Mouse (Mus musculus): ENCODE measurements around the gene Zfp746. TPM values are rescaled to one million over a fixed set of nuclear protein-coding genes. Genes with fewer than 3 reads are reported as not detected.

The Zfp746 gene
- polyA plus RNA-seq, 1 experiment = 11.0 TPM

DNA sequence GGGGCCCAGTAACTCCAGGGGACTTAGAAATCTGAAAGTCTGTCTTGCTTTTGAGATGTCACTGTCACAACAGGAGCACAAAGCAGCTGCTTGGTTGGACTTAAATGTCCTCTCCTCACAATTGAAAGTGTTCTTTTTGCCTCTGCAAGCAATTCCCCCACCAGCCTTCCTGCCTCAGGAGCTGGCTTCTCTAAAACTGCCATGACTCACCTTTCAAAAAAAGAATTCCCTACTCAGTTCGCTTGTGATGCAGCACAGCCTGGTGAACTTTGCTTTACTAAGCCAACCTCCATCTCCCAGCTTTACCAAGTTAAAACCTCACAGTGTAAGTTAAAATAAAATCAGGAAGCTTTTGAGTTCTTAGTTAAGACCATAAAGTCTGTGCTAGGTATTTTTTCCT lies 64.7 kb downstream of the Zfp746 start:
- Histone ChIP-seq H3ac (ENCODE audit: control insufficient read depth, insufficient read length) (no peak overlapping the region), H3K4me3 (no peak overlapping the region), H3K36me3 (ENCODE audit: control insufficient read depth, insufficient read depth) (peaks cover 30% of the 10 kb centered on the region), H3K79me2 (ENCODE audit: control insufficient read depth, insufficient read depth) (no peaks in the 10 kb centered on the region), H3K27me3 (ENCODE audit: control insufficient read depth, insufficient read depth, insufficient read length) (no peaks in the 10 kb centered on the region), H3K4me2 (ENCODE audit: low read depth) (no peak overlapping the region)
- TF ChIP-seq POLR2AphosphoS2 (IDR thresholded peaks at IDR 0.05; ENCODE audit: insufficient read length, low read depth) = no peak
- TF ChIP-seq TCF12 (IDR thresholded peaks at IDR 0.05; ENCODE audit: insufficient read depth, poor library complexity, severe bottlenecking) = no peak
- TF ChIP-seq USF1 (IDR thresholded peaks at IDR 0.05; ENCODE audit: low read depth) = no peak
- no peak for TF ChIP-seq SRF (IDR thresholded peaks at IDR 0.05; ENCODE audit: control insufficient read depth, insufficient read length, low read depth)
- no peak for TF ChIP-seq E2F4 (IDR thresholded peaks at IDR 0.05; ENCODE audit: insufficient read depth)
- TF ChIP-seq MAX (IDR thresholded peaks at IDR 0.05; ENCODE audit: low read depth) = no peak
- TF ChIP-seq CEBPB (IDR thresholded peaks at IDR 0.05; ENCODE audit: insufficient read depth, poor library complexity, severe bottlenecking) = no peak

DNA sequence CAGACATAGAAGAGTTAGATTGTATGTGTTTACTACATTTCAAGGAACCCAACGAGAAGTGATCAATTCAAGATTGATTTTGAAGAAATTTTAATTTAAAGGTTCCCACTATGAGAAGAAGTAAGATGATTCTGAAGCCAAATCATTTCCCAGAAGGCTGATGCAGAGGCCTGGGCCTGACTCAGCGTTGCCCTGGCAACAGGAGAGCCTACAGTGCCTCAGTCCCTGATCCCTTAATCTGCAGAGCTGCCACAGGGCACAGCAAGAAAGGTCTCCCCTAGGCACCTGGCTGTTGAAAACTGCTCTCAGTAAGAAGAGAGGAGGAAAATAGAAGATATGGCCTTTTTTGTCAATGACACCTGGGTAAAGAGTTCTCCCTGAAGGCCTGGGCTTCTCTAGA lies 66.4 kb downstream of the Zfp746 start:
- Histone ChIP-seq H3K36me3 (ENCODE audit: control insufficient read depth, insufficient read depth) (peaks cover 14% of the 10 kb centered on the region), H3ac (ENCODE audit: control insufficient read depth, insufficient read length) (no peak overlapping the region), H3K27me3 (ENCODE audit: control insufficient read depth, insufficient read depth, insufficient read length) (no peaks in the 10 kb centered on the region), H3K4me3 (no peak overlapping the region), H3K4me2 (ENCODE audit: low read depth) (no peak overlapping the region), H3K79me2 (ENCODE audit: control insufficient read depth, insufficient read depth) (no peaks in the 10 kb centered on the region)
- TF ChIP-seq POLR2A (IDR thresholded peaks at IDR 0.05; ENCODE audit: insufficient read length, low read depth) = no peak

DNA sequence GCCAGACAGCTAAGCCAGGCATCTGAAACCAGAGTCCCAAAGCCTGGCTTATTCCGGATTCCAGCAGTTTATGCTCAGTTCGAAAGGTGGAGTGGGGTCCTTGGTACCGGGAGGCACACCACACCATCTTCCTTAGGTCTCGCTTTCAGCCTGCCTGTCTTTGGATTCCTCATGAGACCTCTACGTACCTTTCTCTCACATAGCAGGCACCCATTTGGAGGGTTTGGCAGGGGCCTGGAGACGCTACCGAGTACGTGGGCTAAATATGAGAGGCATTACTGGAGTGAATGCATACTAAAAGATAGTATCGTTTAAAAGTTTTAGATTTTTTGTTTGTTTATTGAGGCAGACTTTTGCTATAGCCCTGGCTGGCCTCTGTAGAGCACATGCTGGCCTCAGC lies 69.6 kb downstream of the Zfp746 start:
- no peak for TF ChIP-seq POLR2A (IDR thresholded peaks at IDR 0.05; ENCODE audit: insufficient read length, low read depth)
- TF ChIP-seq TCF12 (IDR thresholded peaks at IDR 0.05; ENCODE audit: insufficient read depth, poor library complexity, severe bottlenecking) = no peak
- TF ChIP-seq CEBPB (IDR thresholded peaks at IDR 0.05; ENCODE audit: insufficient read depth, poor library complexity, severe bottlenecking) = no peak
- TF ChIP-seq POLR2AphosphoS2 (IDR thresholded peaks at IDR 0.05; ENCODE audit: insufficient read length, low read depth) = no peak
- no peak for TF ChIP-seq TCF3 (IDR thresholded peaks at IDR 0.05; ENCODE audit: insufficient read length, low read depth)
- TF ChIP-seq MYOD1 (IDR thresholded peaks at IDR 0.05; ENCODE audit: control insufficient read depth in 1 of 3, insufficient read length in 2 of 3, low read depth in 2 of 3) = no peak
- no peak for TF ChIP-seq E2F4 (IDR thresholded peaks at IDR 0.05; ENCODE audit: insufficient read depth)
- Histone ChIP-seq H3K36me3 (ENCODE audit: control insufficient read depth, insufficient read depth) (no peaks in the 10 kb centered on the region), H3K27me3 (ENCODE audit: control insufficient read depth, insufficient read depth, insufficient read length) (no peaks in the 10 kb centered on the region), H3ac (ENCODE audit: control insufficient read depth, insufficient read length) (no peak overlapping the region), H3K4me3 (no peak overlapping the region), H3K79me2 (ENCODE audit: control insufficient read depth, insufficient read depth) (no peaks in the 10 kb centered on the region), H3K4me2 (ENCODE audit: low read depth) (no peak overlapping the region)

DNA sequence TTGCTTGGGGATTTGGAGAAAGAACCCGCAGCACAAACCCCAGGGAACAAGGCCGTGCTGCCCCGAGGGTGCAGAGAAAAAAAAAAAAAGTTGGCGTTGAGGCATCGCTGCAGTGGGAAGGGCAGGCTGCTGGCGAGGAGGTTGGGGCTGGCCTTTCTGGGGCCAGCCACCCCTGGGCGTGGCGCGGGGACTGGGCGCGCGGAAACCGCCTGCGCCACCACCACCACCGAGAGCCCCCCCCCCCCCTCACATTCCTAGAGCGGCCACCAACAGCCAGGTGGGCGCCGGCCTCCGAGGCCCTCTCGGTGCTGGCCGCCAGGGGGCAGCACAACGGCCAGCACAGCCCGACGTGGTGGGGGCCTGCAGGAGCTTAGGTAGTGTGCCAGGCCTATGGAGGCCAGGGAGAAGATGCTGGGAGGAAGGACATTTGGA lies 70.3 kb downstream of the Zfp746 start:
- TF ChIP-seq SRF (IDR thresholded peaks at IDR 0.05; ENCODE audit: control insufficient read depth, insufficient read length, low read depth) (no peak), TCF3 (IDR thresholded peaks at IDR 0.05; ENCODE audit: insufficient read length, low read depth) (no peak), MYOD1 (IDR thresholded peaks at IDR 0.05; ENCODE audit: control insufficient read depth in 1 of 3, insufficient read length in 2 of 3, low read depth in 2 of 3) (no peak), MYOG (IDR thresholded peaks at IDR 0.05; ENCODE audit: control insufficient read depth in 1 of 3, insufficient read depth in 1 of 3, insufficient read length in 2 of 3, low read depth in 2 of 3) (peak in 1 of 3 experiments; percentile 6)
- Histone ChIP-seq H3K27me3 (ENCODE audit: control insufficient read depth, insufficient read depth, insufficient read length) (no peaks in the 10 kb centered on the region), H3K79me2 (ENCODE audit: control insufficient read depth, insufficient read depth) (no peaks in the 10 kb centered on the region), H3K4me3 (no peak overlapping the region), H3K36me3 (ENCODE audit: control insufficient read depth, insufficient read depth) (no peaks in the 10 kb centered on the region), H3ac (ENCODE audit: control insufficient read depth, insufficient read length) (no peak overlapping the region), H3K4me2 (ENCODE audit: low read depth) (peak overlapping the region; percentile 60)

Other genes starting within 250 kb of the Zfp746 start
- gene Zfp282, start 209.4 kb downstream of the Zfp746 start, polyA plus RNA-seq (2012; fragmentation: generic; extraction: Trizol) = 22.4 TPM
- gene Zfp212, start 166.1 kb downstream of the Zfp746 start, polyA plus RNA-seq (2012; fragmentation: generic; extraction: Trizol) = 9.7 TPM
- gene Zfp956, start 133.2 kb downstream of the Zfp746 start, polyA plus RNA-seq (2012; fragmentation: generic; extraction: Trizol) = 1.5 TPM
- gene Zfp777, start 37.7 kb downstream of the Zfp746 start, polyA plus RNA-seq (2012; fragmentation: generic; extraction: Trizol) = 22.7 TPM

Data from myocyte (in vitro differentiated cells).